In genomic region chr11:4835436-4835835, GRCm38 (mm10) we compare ENCODE assay signal across 21 mouse cellular contexts. TPM values are rescaled to one million over a fixed set of nuclear protein-coding genes. Genes with fewer than 3 reads are reported as not detected.
A peak's percentile ranks its signal among the peaks of the same experiment; 100 is the strongest.
DNase-seq lines count a peak whose midpoint lies in the region; ATAC-seq lines count a peak whose summit lies in the region.
"Had no signal": no experiment of that assay in that cellular context is flagged by ENCODE, and none has a peak within 500 bp of the region (broad histone marks: within the 10 kb centered on the region; RNA-seq: fewer than 3 reads in every experiment).

No protein-coding gene starts in this region.

- H3K4me2 ChIP-seq in heart, embryonic 13.5 days, result no peak overlapping the region
- no peak overlapping the region for H3K4me2 ChIP-seq in heart, embryonic 12.5 days
- H3K4me2 ChIP-seq: embryonic facial prominence, embryonic 12.5 days; forebrain, embryonic 12.5 days; hindbrain, embryonic 15.5 days had no signal

- no peaks in the 10 kb centered on the region for H3K36me3 ChIP-seq in heart, embryonic 13.5 days
- no peaks in the 10 kb centered on the region for H3K36me3 ChIP-seq in heart, embryonic 12.5 days
- H3K36me3 ChIP-seq: embryonic facial prominence, embryonic 12.5 days; forebrain, embryonic 12.5 days; heart, embryonic 10.5 days; hindbrain, embryonic 10.5 days; hindbrain, embryonic 15.5 days had no signal

- ATAC-seq in heart, embryonic 13.5 days (ENCODE audit: extremely low read depth, insufficient number of reproducible peaks, low FRiP score, low TSS enrichment), result no peak
- ATAC-seq in heart, embryonic 12.5 days (ENCODE audit: insufficient number of reproducible peaks, low FRiP score), result no peak
- ATAC-seq in erythroblast, adult 5-6 weeks (replicated peaks; ENCODE audit: low FRiP score, poor library complexity, severe bottlenecking), result 0 out of 2 replicates have a peak, but pooled peaks have one; percentile 46
- ATAC-seq: CD4-positive, CD25-positive, alpha-beta regulatory T cell, adult 4 months; forebrain, embryonic 16.5 days; inflammation-experienced regulatory T-cells, adult 6 months had no signal

- no peak overlapping the region for H3K4me3 ChIP-seq in heart, embryonic 13.5 days
- H3K4me3 ChIP-seq in heart, embryonic 12.5 days, result no peak overlapping the region
- H3K4me3 ChIP-seq: embryonic facial prominence, embryonic 12.5 days; forebrain, embryonic 12.5 days; heart, embryonic 10.5 days; hindbrain, embryonic 10.5 days; hindbrain, embryonic 15.5 days had no signal

- H3K27ac ChIP-seq in heart, embryonic 13.5 days (replicated peaks), result no peak overlapping the region
- no peak overlapping the region for H3K27ac ChIP-seq in heart, embryonic 12.5 days (ENCODE audit: poor library complexity, severe bottlenecking)
- H3K27ac ChIP-seq: embryonic facial prominence, embryonic 12.5 days; forebrain, embryonic 12.5 days; heart, embryonic 10.5 days; hindbrain, embryonic 10.5 days; hindbrain, embryonic 15.5 days had no signal

- peaks cover 16% of the 10 kb centered on the region for H3K4me1 ChIP-seq in heart, embryonic 13.5 days
- H3K4me1 ChIP-seq in heart, embryonic 12.5 days (replicated peaks), result peaks cover under 1% of the 10 kb centered on the region; the same call in 1 of the 2 replicates
- H3K4me1 ChIP-seq: embryonic facial prominence, embryonic 12.5 days; forebrain, embryonic 12.5 days; hindbrain, embryonic 10.5 days; hindbrain, embryonic 15.5 days had no signal

- H3K9me3 ChIP-seq in heart, embryonic 13.5 days, result no peaks in the 10 kb centered on the region
- H3K9me3 ChIP-seq in heart, embryonic 12.5 days (replicated peaks), result no peaks in the 10 kb centered on the region
- H3K9me3 ChIP-seq: embryonic facial prominence, embryonic 12.5 days; forebrain, embryonic 12.5 days; G1E; heart, embryonic 10.5 days; hindbrain, embryonic 10.5 days; hindbrain, embryonic 15.5 days had no signal

- WGBS in heart, embryonic 13.5 days, result 69% methylated on average over 6 of the region's 6 CpGs
- WGBS in heart, embryonic 12.5 days, result 75% methylated on average over 6 of the region's 6 CpGs

- H3K27me3 ChIP-seq in heart, embryonic 13.5 days (replicated peaks), result no peaks in the 10 kb centered on the region
- H3K27me3 ChIP-seq in heart, embryonic 12.5 days (replicated peaks), result no peaks in the 10 kb centered on the region
- H3K27me3 ChIP-seq: embryonic facial prominence, embryonic 12.5 days; forebrain, embryonic 12.5 days; hindbrain, embryonic 15.5 days had no signal

- H3K9ac ChIP-seq in heart, embryonic 13.5 days, result peak overlapping the region; percentile 33; the same call in 1 of the 2 replicates
- H3K9ac ChIP-seq in heart, embryonic 12.5 days, result no peak overlapping the region
- H3K9ac ChIP-seq: embryonic facial prominence, embryonic 12.5 days; forebrain, embryonic 12.5 days; hindbrain, embryonic 15.5 days had no signal

- peak; percentile 34 for DNase-seq in ovary, adult 18-20 months (ENCODE audit: low spot score)
- DNase-seq in ovary, postnatal 14 days (ENCODE audit: low spot score), result no peak
- peak; percentile 60 for DNase-seq in adrenal gland, postnatal 10 days
- no peak for DNase-seq in urinary bladder, postnatal 25 days (ENCODE audit: low spot score)
- DNase-seq in kidney, adult 9 months, result no peak
- DNase-seq: B cell, adult 2 months; cerebellum, adult 11-12 months; gastrocnemius, postnatal 10 days; heart, adult 18-20 months had no signal

RNA-seq across cellular contexts. Expression of gene Nf2, which starts 13.9 kb away (rescaled TPM):
- 37.3 and 39.8 TPM in 2 replicates for polyA plus RNA-seq in heart, embryonic 13.5 days (2015; fragmentation: Nextera tagmentation; extraction: Ambion mirVana)
- polyA plus RNA-seq in heart, embryonic 12.5 days (2016; fragmentation: Nextera tagmentation; extraction: Ambion mirVana), result 50.7 and 51.7 TPM in 2 replicates
- 10 to 100 TPM; 81.1 to 88.3 TPM for total RNA-seq in adrenal gland, postnatal 10 days (2021)
- total RNA-seq in erythroblast, adult 5-6 weeks (2015; ENCODE audit: low replicate concordance), result 2.1 and 6.7 TPM in 2 replicates
- 16.4 and 20.6 TPM in 2 replicates for total RNA-seq in erythroblast, adult 5-6 weeks (2017; ENCODE audit: low replicate concordance)

RNA-seq across cellular contexts. Expression of gene Nipsnap1, which starts 38.3 kb away (rescaled TPM):
- 31.4 and 35.6 TPM in 2 replicates for polyA plus RNA-seq in heart, embryonic 13.5 days (2015; fragmentation: Nextera tagmentation; extraction: Ambion mirVana)
- 35.8 and 36.1 TPM in 2 replicates for polyA plus RNA-seq in heart, embryonic 12.5 days (2016; fragmentation: Nextera tagmentation; extraction: Ambion mirVana)
- 10 to 100 TPM; 46.3 to 64.4 TPM for total RNA-seq in adrenal gland, postnatal 10 days (2021)
- 0.42 and 4.0 TPM in 2 replicates for total RNA-seq in erythroblast, adult 5-6 weeks (2015; ENCODE audit: low replicate concordance)
- total RNA-seq in erythroblast, adult 5-6 weeks (2017; ENCODE audit: low replicate concordance), result 1.0 and 2.4 TPM in 2 replicates

RNA-seq across cellular contexts. Expression of gene Thoc5, which starts 59.7 kb away (rescaled TPM):
- polyA plus RNA-seq in heart, embryonic 13.5 days (2015; fragmentation: Nextera tagmentation; extraction: Ambion mirVana), result 23.3 and 24.4 TPM in 2 replicates
- 28.8 and 29.6 TPM in 2 replicates for polyA plus RNA-seq in heart, embryonic 12.5 days (2016; fragmentation: Nextera tagmentation; extraction: Ambion mirVana)
- total RNA-seq in adrenal gland, postnatal 10 days (2021), result 10 to 100 TPM; 27.3 to 28.0 TPM
- total RNA-seq in erythroblast, adult 5-6 weeks (2015; ENCODE audit: low replicate concordance), result 2.5 and 2.7 TPM in 2 replicates
- 11.3 and 17.1 TPM in 2 replicates for total RNA-seq in erythroblast, adult 5-6 weeks (2017; ENCODE audit: low replicate concordance)

Comparison
In these comparisons a context has a peak if more than half of its experiments do, and no peak if none do; other contexts are left out.
1. DNase-seq: peak in ovary, adult 18-20 months (single experiment) and adrenal gland, postnatal 10 days (single experiment); none in ovary, postnatal 14 days (single experiment), urinary bladder, postnatal 25 days (single experiment) and kidney, adult 9 months (single experiment).
2. RNA of gene Nipsnap1, which starts 38.3 kb away (total RNA-seq): 46.3 to 64.4 TPM in adrenal gland, postnatal 10 days; 0.42 to 4.0 TPM in erythroblast, adult 5-6 weeks; every median in the first group is over 4 times any median in the second.